Mouse (Mus musculus) olfactory bulb, adult 2 months (tissue): ENCODE measurements around the gene Zswim1.

Experiments
- CTCF ChIP-seq: fragments of 200-500 bp; IDR thresholded peaks from 2 replicates; pipeline ENCODE4 v1.5.1; 2012; ENCODE audit warnings: low read depth, mild to moderate bottlenecking, low read length, moderate library complexity; ENCODE audit not compliant: insufficient read depth
- POLR2A ChIP-seq: fragments of 200-500 bp; IDR thresholded peaks from 2 replicates; pipeline ENCODE4 v1.6.1; 2012; ENCODE audit warnings: mild to moderate bottlenecking, low read depth, low read length, moderate library complexity; ENCODE audit not compliant: insufficient read depth

GRCm38 (mm10) chr2:164786388-164786885 lies 36.0 kb upstream of the Zswim1 start:
- TF ChIP-seq CTCF (no peak), POLR2A (no peak)
